Mouse (Mus musculus): Measurements from ENCODE around the gene Hmg20a. TPM values are rescaled to one million over a fixed set of nuclear protein-coding genes. Genes with fewer than 3 reads are reported as not detected.

The Hmg20a gene
- polyA plus RNA-seq, 1 experiment from 2014 or later = 65.9 TPM

DNA sequence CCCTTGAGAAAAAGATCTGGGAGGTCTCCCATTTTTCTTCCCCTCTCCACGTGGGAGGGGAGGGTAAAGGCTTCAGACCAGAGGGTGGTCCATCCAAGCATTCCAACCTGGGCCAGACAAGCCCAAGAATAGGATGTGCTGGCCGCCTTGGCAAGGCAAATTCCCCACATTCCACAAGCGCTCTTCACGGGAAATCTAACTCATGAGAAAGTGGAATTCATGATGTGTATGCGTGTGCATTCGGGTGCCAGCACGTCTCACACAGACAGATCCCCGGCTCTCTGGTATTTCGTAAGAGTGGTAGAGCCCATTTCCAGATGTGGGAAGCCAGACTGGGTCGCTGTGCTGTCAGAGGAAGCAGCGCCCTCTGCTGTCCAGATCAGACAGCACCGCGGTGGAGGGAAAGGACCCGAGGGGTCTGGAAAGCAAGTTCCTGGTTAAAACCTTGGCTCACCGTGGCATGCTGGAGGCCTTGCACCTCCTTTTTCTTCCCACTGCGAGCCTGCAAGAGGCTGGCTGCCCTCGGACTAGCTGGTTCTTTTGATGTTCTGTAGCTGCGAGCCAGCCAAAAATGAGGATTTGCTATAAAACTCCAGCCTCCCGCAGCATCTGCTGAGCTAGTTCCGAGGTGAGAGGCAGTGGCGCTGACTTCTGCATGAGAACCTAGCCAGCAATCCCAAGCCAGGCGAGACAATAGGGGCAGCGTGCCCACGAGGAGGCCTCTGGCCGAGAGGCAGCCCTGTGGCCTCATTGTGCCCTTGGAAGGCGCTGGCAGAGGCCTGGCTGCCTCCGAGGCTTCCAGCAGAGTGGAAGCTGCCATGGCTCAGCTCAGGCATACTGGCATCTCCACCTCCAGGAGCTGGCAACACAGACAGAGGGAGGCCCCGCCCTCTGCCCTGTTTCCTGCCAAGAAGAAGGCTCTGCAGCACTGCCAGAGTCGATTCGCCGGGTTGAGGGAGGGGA, 87.7 kb downstream of the Hmg20a start:
- under 1% methylated on average over 31 of the region's 31 CpGs for WGBS
- peaks cover 12% of the 10 kb centered on the region for H3K4me1 ChIP-seq (ENCODE audit: control insufficient read depth, insufficient read depth, low read length)
- peak; percentile 79 for ATAC-seq (ENCODE audit: low FRiP score)

DNA sequence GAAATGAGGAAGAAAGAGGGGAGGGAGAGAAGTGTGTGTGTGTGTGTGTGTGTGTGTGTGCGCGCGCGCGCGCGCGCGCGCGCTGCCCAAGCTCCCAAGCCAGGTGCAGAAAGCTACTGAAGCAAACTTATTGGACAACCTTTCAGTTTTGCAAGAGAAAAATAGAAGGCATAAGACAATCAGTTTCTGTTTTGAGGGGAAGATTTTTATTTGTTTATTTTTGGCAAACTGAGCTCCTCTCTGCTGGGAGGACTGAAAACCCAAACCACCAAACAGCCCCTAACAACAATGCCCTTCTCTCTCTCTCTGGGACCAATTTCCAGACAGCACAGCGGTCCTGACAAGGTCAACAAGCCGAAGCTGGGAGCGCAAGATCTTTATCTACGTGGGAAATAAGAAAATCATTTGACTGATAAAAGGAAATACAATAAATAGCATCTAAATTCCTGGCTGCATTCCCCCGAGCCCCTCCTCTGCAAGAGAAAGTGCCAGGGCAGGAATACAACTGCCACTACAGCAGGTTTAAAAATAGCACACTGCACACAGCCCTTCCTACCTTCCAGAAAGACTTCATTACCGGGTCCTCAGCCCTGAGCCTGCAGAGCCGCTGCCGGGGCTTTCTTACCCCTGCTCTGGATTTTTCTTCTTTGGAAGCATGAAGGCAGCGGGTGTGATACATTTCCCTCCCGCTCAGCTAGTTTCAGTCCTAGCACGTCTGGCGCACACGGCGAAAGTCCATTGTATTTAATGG, 88.7 kb downstream of the Hmg20a start:
- peak; percentile 93 for DNase-seq (ENCODE audit: low spot score, missing footprints)
- H3K9ac ChIP-seq (ENCODE audit: low read length) = peak overlapping the region; percentile 46
- no peaks in the 10 kb centered on the region; the same call in 1 of the 2 replicates for H3K27me3 ChIP-seq (ENCODE audit: control insufficient read depth, insufficient read depth, low read length)
- no peaks in the 10 kb centered on the region for H3K9me3 ChIP-seq (ENCODE audit: control insufficient read depth, low read length)
- 15% methylated on average over 25 of the region's 25 CpGs for WGBS
- no peak for ATAC-seq (ENCODE audit: low FRiP score)
- no peaks in the 10 kb centered on the region for H3K36me3 ChIP-seq (ENCODE audit: control insufficient read depth, insufficient read depth, low read length)
- H3K27ac ChIP-seq (ENCODE audit: low read depth, low read length) = no peak overlapping the region
- peaks cover 7% of the 10 kb centered on the region for H3K4me1 ChIP-seq (ENCODE audit: control insufficient read depth, insufficient read depth, low read length)
- peak overlapping the region; percentile 34 for H3K4me3 ChIP-seq (ENCODE audit: low read depth, low read length)
- peak overlapping the region; percentile 49 for H3K4me2 ChIP-seq

More for the DNA sequence above, 87.7 kb downstream of the Hmg20a start:
- Histone ChIP-seq H3K4me3 (ENCODE audit: low read depth, low read length) (peak overlapping the region; percentile 34), H3K36me3 (ENCODE audit: control insufficient read depth, insufficient read depth, low read length) (no peaks in the 10 kb centered on the region), H3K27ac (ENCODE audit: low read depth, low read length) (peak overlapping the region; percentile 58), H3K9ac (ENCODE audit: low read length) (peak overlapping the region; percentile 46), H3K9me3 (ENCODE audit: control insufficient read depth, low read length) (no peaks in the 10 kb centered on the region), H3K4me2 (peak overlapping the region; percentile 49), H3K27me3 (ENCODE audit: control insufficient read depth, insufficient read depth, low read length) (no peaks in the 10 kb centered on the region; the same call in 1 of the 2 replicates)
- DNase-seq (ENCODE audit: low spot score, missing footprints) = peak; percentile 99

DNA sequence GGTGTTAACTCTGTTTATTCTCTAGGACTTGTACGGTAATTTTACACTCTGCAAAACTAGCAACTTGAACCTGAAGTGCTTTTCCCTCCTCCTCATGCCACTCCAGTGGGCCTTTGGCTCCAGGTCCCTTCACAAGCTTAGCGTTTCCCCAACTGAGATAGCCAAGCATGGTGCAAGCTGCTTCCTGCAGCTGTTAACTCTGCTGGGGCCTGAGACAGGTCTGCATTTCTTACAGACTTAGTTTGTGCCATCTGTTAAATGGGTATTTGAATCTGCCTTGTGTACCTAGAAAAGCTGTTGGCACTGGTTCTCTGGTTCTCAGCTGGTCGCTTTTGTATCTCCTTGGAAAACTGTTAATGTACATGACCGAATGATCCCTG, 89.3 kb downstream of the Hmg20a start:
- no peak overlapping the region for H3K9ac ChIP-seq (ENCODE audit: low read length)
- no peak overlapping the region for H3K27ac ChIP-seq (ENCODE audit: low read depth, low read length)
- H3K36me3 ChIP-seq (ENCODE audit: control insufficient read depth, insufficient read depth, low read length) = no peaks in the 10 kb centered on the region
- no peaks in the 10 kb centered on the region for H3K9me3 ChIP-seq (ENCODE audit: control insufficient read depth, low read length)
- peak overlapping the region; percentile 49; the same call in 1 of the 2 replicates for H3K4me2 ChIP-seq
- ATAC-seq (ENCODE audit: low FRiP score) (no peak), DNase-seq (ENCODE audit: low spot score, missing footprints) (no peak)
- H3K4me1 ChIP-seq (ENCODE audit: control insufficient read depth, insufficient read depth, low read length) = peaks cover 6% of the 10 kb centered on the region
- H3K4me3 ChIP-seq (ENCODE audit: low read depth, low read length) = no peak overlapping the region
- 61% methylated on average over 4 of the region's 4 CpGs for WGBS
- H3K27me3 ChIP-seq (ENCODE audit: control insufficient read depth, insufficient read depth, low read length) = no peaks in the 10 kb centered on the region; the same call in 1 of the 2 replicates

DNA sequence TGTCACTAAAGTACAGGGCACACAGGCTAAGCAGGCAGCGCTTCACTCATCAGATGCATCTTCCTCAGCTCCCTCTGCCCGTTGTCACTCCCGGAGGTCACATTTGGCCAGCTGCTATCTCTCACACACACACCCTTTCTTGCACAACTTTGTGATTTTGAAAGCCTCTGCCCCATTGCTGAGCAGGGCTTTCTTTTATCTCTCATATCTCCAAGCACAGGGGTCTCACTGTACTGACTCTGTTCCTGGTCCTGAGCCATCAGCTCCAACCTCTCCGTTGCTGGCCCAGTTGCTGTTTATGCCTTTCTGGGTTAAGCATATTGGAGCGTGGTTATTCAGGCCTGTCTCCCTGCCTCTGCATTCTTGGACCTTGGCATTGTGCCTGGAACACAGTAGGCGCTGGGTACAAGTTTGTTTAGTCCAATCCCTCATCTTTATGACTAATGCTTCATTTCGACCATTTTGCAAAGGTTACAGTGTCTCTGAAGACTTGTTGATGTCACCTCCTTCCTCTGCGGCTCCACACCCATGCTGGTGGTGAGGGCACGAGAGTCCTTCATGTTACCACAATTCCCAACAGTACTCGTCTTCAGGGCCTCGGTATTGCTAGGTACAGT, 90.5 kb downstream of the Hmg20a start:
- Histone ChIP-seq H3K27me3 (ENCODE audit: control insufficient read depth, insufficient read depth, low read length) (no peaks in the 10 kb centered on the region; the same call in 1 of the 2 replicates), H3K4me3 (ENCODE audit: low read depth, low read length) (no peak overlapping the region)

DNA sequence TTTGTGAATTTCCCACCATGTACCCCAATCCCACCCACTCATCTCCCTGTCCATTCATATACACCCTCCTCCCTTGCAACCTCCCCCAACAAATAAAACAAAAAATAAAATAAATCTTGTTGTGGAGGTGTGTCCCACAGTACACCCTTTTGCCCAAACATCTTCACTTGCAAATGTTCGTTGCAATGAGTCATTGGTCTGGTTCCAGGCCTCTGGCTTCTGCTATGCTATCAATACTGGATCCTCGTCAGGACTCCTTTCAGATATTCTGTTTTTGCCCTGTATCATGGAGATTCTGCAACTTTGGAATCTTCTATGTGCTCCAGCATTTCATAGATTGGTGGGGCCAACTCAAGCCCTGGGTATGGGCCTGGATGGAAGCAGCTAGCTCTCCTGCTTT, 91.9 kb downstream of the Hmg20a start:
- Histone ChIP-seq H3K9me3 (ENCODE audit: control insufficient read depth, low read length) (no peaks in the 10 kb centered on the region), H3K27me3 (ENCODE audit: control insufficient read depth, insufficient read depth, low read length) (no peaks in the 10 kb centered on the region), H3K4me2 (no peak overlapping the region), H3K27ac (ENCODE audit: low read depth, low read length) (no peak overlapping the region), H3K4me3 (ENCODE audit: low read depth, low read length) (no peak overlapping the region), H3K36me3 (ENCODE audit: control insufficient read depth, insufficient read depth, low read length) (no peaks in the 10 kb centered on the region), H3K9ac (ENCODE audit: low read length) (no peak overlapping the region), H3K4me1 (ENCODE audit: control insufficient read depth, insufficient read depth, low read length) (peaks cover 6% of the 10 kb centered on the region)
- DNase-seq (ENCODE audit: low spot score, missing footprints) (no peak), ATAC-seq (ENCODE audit: low FRiP score) (no peak)
- 91% methylated on average over 2 of the region's 2 CpGs for WGBS

More for the DNA sequence above, 90.5 kb downstream of the Hmg20a start:
- peaks cover 6% of the 10 kb centered on the region for H3K4me1 ChIP-seq (ENCODE audit: control insufficient read depth, insufficient read depth, low read length)
- H3K9me3 ChIP-seq (ENCODE audit: control insufficient read depth, low read length) = no peaks in the 10 kb centered on the region
- no peak for ATAC-seq (ENCODE audit: low FRiP score)
- H3K27ac ChIP-seq (ENCODE audit: low read depth, low read length) = no peak overlapping the region
- H3K9ac ChIP-seq (ENCODE audit: low read length) = no peak overlapping the region
- no peaks in the 10 kb centered on the region for H3K36me3 ChIP-seq (ENCODE audit: control insufficient read depth, insufficient read depth, low read length)
- WGBS = 73% methylated on average over 11 of the region's 11 CpGs
- no peak overlapping the region for H3K4me2 ChIP-seq
- no peak for DNase-seq (ENCODE audit: low spot score, missing footprints)

DNA sequence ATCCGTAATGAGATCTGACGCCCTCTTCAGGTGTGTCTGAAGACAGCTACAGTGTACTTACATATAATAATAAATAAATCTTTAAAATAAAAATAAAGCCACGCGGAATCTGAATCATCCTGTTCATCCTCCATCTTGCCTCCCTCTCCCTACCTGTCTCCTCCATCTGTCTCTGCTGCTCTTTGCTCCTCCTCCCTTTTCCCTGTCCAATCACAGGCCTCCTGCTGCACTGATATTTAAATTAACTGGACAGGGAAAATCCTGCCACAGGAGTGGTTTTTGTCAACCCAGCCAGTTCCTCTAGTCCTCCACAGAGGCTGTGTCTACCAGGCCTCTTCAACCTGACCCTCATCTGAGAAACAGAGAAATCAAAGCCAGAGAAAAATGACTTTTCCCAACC, 94.1 kb downstream of the Hmg20a start:
- Histone ChIP-seq H3K9ac (ENCODE audit: low read length) (no peak overlapping the region), H3K27ac (ENCODE audit: low read depth, low read length) (no peak overlapping the region), H3K9me3 (ENCODE audit: control insufficient read depth, low read length) (no peaks in the 10 kb centered on the region), H3K4me2 (no peak overlapping the region), H3K4me3 (ENCODE audit: low read depth, low read length) (no peak overlapping the region), H3K27me3 (ENCODE audit: control insufficient read depth, insufficient read depth, low read length) (no peaks in the 10 kb centered on the region), H3K36me3 (ENCODE audit: control insufficient read depth, insufficient read depth, low read length) (no peaks in the 10 kb centered on the region), H3K4me1 (ENCODE audit: control insufficient read depth, insufficient read depth, low read length) (peaks cover 4% of the 10 kb centered on the region)
- DNase-seq (ENCODE audit: low spot score, missing footprints) (no peak), ATAC-seq (ENCODE audit: low FRiP score) (no peak)
- 80% methylated on average over 4 of the region's 4 CpGs for WGBS

DNA sequence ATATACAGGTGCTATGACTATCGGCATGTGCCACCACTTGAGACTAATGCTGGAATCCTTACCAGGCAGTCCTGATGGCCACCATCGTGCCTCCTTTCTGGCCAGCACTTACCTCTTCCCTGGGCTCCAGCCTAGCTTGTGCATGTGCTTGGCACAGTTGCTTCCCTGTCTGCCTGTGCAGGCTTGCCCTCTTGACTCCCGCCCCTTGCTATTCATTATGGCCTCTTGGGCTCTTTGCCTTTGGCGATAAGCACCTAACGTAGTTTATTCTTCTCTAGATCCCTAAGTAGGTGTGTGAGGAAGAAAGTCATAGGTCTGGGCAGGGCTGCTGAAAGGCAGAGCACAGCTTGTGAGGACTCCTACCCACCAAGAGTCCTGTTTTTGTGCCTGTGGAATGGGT, 96.7 kb downstream of the Hmg20a start:
- Histone ChIP-seq H3K27ac (ENCODE audit: low read depth, low read length) (no peak overlapping the region), H3K4me3 (ENCODE audit: low read depth, low read length) (no peak overlapping the region), H3K4me2 (no peak overlapping the region), H3K36me3 (ENCODE audit: control insufficient read depth, insufficient read depth, low read length) (no peaks in the 10 kb centered on the region), H3K4me1 (ENCODE audit: control insufficient read depth, insufficient read depth, low read length) (peaks cover 2% of the 10 kb centered on the region; the same call in 1 of the 2 replicates), H3K9me3 (ENCODE audit: control insufficient read depth, low read length) (no peaks in the 10 kb centered on the region), H3K27me3 (ENCODE audit: control insufficient read depth, insufficient read depth, low read length) (no peaks in the 10 kb centered on the region; the same call in 1 of the 2 replicates), H3K9ac (ENCODE audit: low read length) (no peak overlapping the region)
- no peak for ATAC-seq (ENCODE audit: low FRiP score)
- DNase-seq (ENCODE audit: low spot score, missing footprints) = no peak
- WGBS = 86% methylated on average over 5 of the region's 5 CpGs

DNA sequence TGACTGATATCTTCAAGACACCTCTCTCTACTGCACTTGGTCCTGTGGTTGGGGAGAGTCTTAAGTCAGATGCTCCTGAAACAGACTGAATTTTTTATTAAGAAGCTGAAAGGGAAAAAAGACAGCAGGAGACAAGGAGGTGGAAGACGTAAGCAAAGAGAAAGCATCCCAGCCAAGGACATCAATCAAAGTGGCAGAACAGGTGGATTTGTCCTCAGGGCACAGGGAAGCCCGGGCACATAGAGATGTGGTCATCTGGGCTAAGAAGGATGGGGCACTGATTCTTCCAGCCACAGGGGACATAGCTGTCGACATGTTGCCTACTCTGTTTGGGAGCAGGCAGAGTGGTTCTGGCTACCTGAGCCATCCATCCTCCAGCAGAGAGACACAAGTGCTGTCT, 97.8 kb downstream of the Hmg20a start:
- ATAC-seq (ENCODE audit: low FRiP score) (no peak), DNase-seq (ENCODE audit: low spot score, missing footprints) (no peak)
- H3K27me3 ChIP-seq (ENCODE audit: control insufficient read depth, insufficient read depth, low read length) = no peaks in the 10 kb centered on the region; the same call in 1 of the 2 replicates
- no peak overlapping the region for H3K9ac ChIP-seq (ENCODE audit: low read length)
- WGBS = 80% methylated on average over 3 of the region's 3 CpGs
- H3K4me3 ChIP-seq (ENCODE audit: low read depth, low read length) = no peak overlapping the region
- H3K4me1 ChIP-seq (ENCODE audit: control insufficient read depth, insufficient read depth, low read length) = peaks cover 2% of the 10 kb centered on the region; the same call in 1 of the 2 replicates
- no peaks in the 10 kb centered on the region for H3K36me3 ChIP-seq (ENCODE audit: control insufficient read depth, insufficient read depth, low read length)
- no peak overlapping the region for H3K4me2 ChIP-seq
- H3K27ac ChIP-seq (ENCODE audit: low read depth, low read length) = no peak overlapping the region
- no peaks in the 10 kb centered on the region for H3K9me3 ChIP-seq (ENCODE audit: control insufficient read depth, low read length)
